Mouse (Mus musculus) forebrain, embryonic 14.5 days (tissue): ENCODE data around the gene Ndufa7. TPM values are rescaled to one million over a fixed set of nuclear protein-coding genes. Genes with fewer than 3 reads are reported as not detected.
A peak's percentile ranks its signal among the peaks of the same experiment; 100 is the strongest.

Experiments
- ATAC-seq: fragments of 200-750 bp; cut with Nextera tagmentation; 2 replicates; pipeline ENCODE4 v1.8.0; 2017; ENCODE audit warnings: mild to moderate bottlenecking, moderate library complexity
- DNase-seq: peaks from one replicate; pipeline ENCODE4 v3.0.0-alpha.2; 2015; ENCODE audit warnings: low spot score
- H3K27ac ChIP-seq: fragments of 300-500 bp; sonication (generic); 2 replicates; pipeline ENCODE4 v1.5.1; 2014; ENCODE audit warnings: low read depth, mild to moderate bottlenecking, control low read depth, low read length, moderate library complexity
- H3K27me3 ChIP-seq: fragments of 300-500 bp; sonication (generic); replicated peaks from 2 replicates; pipeline ENCODE4 v1.6.1; 2014; ENCODE audit warnings: low read length, control low read depth, mixed read lengths; ENCODE audit not compliant: control insufficient read depth, insufficient read depth
- H3K36me3 ChIP-seq: fragments of 300-500 bp; sonication (generic); 2 replicates; pipeline ENCODE4 v1.6.1; 2014; ENCODE audit warnings: low read length, control low read depth; ENCODE audit not compliant: control insufficient read depth, insufficient read depth
- H3K4me1 ChIP-seq: fragments of 300-500 bp; sonication (generic); 2 replicates; pipeline ENCODE4 v1.6.1; 2014; ENCODE audit warnings: antibody characterized with exemption, low read length, control low read depth; ENCODE audit not compliant: control insufficient read depth, insufficient read depth
- H3K4me2 ChIP-seq: fragments of 300-500 bp; sonication (generic); 2 replicates; pipeline ENCODE4 v1.6.1; 2014; ENCODE audit warnings: mild to moderate bottlenecking, control low read depth, low read length
- H3K4me3 ChIP-seq: fragments of 300-500 bp; sonication (generic); 2 replicates; pipeline ENCODE4 v1.5.1; 2014; ENCODE audit warnings: low read depth, low read length, control low read depth
- H3K9ac ChIP-seq: fragments of 300-500 bp; sonication (generic); 2 replicates; pipeline ENCODE4 v1.6.1; 2014; ENCODE audit warnings: mild to moderate bottlenecking, low read length, control low read depth, moderate library complexity
- H3K9me3 ChIP-seq: fragments of 300-500 bp; sonication (generic); replicated peaks from 2 replicates; pipeline ENCODE4 v1.6.1; 2016; ENCODE audit warnings: low read length, control low read depth, mixed read lengths; ENCODE audit not compliant: control insufficient read depth
- WGBS: fragments of 180-500 bp; shearing (Covaris S2); extraction: QIAGEN DNeasy Blood & Tissue Kit; methylation state at CpG from one replicate; pipeline ENCODE4 v1.1.7; 2014; 5-methylcytosine and 5-hydroxymethylcytosine counted together
- polyA plus RNA-seq: library from polyadenylated mRNA; unstranded; fragments of >200 nt; fragmentation: Nextera tagmentation; extraction: Ambion mirVana; gene quantifications from 2 replicates; pipeline ENCODE4 v1.2.1, GENCODE M21; 2014

Gene Ndufa7
- polyA plus RNA-seq, 1 experiment from 2014 or later = 608 TPM

DNA sequence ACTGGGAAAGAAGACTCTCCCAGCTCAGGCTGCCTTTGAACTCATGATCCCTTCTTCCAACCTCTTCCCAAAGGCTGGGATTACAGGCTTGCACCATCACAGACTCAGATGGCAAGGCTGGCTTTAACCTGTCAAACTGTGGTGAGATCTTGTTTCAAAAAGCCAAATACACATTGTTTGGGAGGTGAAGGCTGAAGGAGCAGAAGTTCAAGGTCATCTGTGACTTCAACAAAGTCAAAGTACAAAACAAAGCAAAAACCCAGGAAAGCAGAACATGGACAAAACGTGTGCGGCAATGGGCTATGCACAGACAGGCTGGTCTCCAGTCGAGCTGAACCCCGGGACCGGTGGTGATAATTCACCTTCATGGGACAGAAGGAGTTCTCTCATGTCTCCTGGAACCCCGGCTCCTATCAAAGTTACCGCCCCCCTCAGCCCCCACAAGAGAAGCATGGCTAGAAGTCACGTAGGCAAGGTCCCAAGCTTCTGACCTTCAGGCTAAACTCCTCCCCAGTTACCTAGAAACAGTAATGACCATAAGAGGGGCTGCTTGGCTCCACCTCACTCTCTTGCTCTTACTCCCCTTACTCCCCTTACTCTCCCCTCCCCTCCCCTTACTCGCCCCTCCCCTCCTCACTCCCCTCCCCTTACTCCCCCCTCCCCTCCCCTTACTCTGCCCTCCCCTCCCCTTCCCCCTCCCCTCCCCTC is 17.0 kb upstream of the Ndufa7 start:
- no peak for DNase-seq
- whole genome bisulfite sequencing = 75% methylated on average over 9 of the region's 9 CpGs

DNA sequence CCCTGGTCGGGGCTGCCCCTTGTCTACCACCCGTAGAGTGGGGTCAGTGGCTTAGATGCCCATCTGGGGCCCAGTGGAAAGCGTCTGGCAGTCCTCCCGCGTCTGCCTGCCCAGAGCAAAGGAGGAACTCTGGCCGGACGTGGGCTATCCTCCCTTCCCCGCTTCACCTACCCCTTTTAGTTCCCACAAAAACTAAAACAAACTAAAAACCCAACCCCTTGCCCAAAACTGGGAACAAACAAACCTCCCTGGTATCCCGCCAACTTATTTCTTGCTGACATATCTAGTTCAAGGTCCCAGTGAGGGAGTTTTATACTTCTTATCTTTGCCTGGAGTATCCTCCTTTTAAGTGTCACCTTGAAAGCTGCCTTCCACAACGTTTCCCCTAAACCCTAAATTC is 16.2 kb upstream of the Ndufa7 start:
- ATAC-seq (no peak), DNase-seq (no peak)
- Histone ChIP-seq H3K9me3 (no peaks in the 10 kb centered on the region), H3K4me2 (no peak overlapping the region), H3K27ac (no peak overlapping the region), H3K9ac (no peak overlapping the region), H3K4me1 (peaks cover 4% of the 10 kb centered on the region; the same call in 1 of the 2 replicates), H3K27me3 (no peaks in the 10 kb centered on the region), H3K36me3 (no peaks in the 10 kb centered on the region), H3K4me3 (no peak overlapping the region)
- 50% methylated on average over 10 of the region's 10 CpGs for WGBS

More for the DNA sequence above, 17.0 kb upstream of the Ndufa7 start:
- H3K9ac ChIP-seq = no peak overlapping the region
- no peak overlapping the region for H3K27ac ChIP-seq
- no peak for ATAC-seq
- H3K4me3 ChIP-seq = no peak overlapping the region
- H3K4me1 ChIP-seq = peaks cover 4% of the 10 kb centered on the region; the same call in 1 of the 2 replicates
- H3K9me3 ChIP-seq = no peaks in the 10 kb centered on the region
- no peaks in the 10 kb centered on the region for H3K36me3 ChIP-seq
- no peaks in the 10 kb centered on the region for H3K27me3 ChIP-seq
- H3K4me2 ChIP-seq = no peak overlapping the region

DNA sequence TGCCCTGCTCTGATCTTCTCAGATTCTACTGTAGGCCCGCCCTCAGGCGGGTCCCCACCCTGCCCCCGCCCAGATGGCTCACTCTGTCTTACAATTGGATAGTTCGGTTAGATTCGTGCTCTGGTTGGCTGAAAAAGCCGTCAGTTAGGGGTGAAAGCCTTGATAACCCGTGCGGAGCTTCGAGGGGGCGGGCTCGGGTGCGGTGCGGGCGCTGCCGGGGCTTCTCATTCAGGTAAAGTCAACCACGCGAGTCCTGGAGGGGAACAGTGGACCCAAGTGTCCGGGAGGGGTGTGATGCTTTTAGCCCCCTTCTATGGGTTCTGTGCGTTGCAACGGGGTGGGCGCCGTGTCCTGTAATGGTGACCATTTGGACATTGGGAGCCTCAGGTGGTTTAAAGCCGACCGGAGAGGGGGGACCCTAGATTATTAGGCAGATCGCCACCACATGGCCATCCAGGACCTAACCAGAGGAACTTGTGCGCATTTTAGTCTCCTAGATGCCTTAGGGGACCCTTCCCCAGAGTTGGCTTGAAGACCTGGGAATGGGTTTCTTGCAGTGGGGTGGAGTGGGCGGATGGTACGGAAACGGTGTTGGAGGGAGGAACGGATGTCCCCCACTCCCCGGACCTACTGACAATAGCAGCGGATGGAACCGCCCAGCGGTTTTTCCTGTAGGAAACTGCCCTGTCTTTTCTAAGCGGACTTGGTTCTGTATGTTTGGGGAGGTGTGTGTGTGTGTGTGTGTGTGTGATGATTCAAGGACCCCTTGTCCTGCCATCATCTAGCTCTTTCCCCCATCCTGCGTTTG is 13.8 kb upstream of the Ndufa7 start, which contains the start of gene Kank3:
Gene Kank3, plus strand, starts transcription at position 186 of the 808 bp plus-strand sequence.
- WGBS = 1% methylated on average over 36 of the region's 36 CpGs
- no peaks in the 10 kb centered on the region for H3K36me3 ChIP-seq
- H3K27ac ChIP-seq = no peak within 1 kb of the TSS
- no peaks in the 10 kb centered on the region for H3K9me3 ChIP-seq
- ATAC-seq = peak; percentile 100
- peak within 1 kb of the TSS; percentile 68 for H3K4me2 ChIP-seq
- peak within 1 kb of the TSS; percentile 34 for H3K4me3 ChIP-seq
- no peaks in the 10 kb centered on the region for H3K27me3 ChIP-seq
- DNase-seq = peak; percentile 98
- H3K4me1 ChIP-seq = peaks cover 4% of the 10 kb centered on the region; the same call in 1 of the 2 replicates
- peak within 1 kb of the TSS; percentile 54 for H3K9ac ChIP-seq

DNA sequence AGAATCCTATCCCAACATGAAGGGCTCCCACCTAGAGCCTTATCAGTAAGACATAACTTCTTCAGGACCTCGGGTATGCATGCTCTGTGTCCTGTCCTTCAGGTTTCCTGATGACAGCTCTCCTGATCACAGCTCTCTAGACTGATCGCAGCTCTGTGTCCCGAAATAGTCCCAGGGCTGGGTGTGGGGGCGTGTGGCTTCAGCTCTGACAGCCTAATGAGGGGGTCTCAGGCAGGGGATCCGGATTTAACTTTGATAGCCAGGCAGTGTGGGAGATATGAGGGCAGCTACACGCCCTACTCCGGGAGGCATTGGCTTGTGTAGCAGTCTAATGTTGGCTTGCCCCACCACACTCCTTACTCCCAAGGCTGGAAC is 13.2 kb upstream of the Ndufa7 start:
- no peak for DNase-seq
- Histone ChIP-seq H3K9me3 (no peaks in the 10 kb centered on the region), H3K27ac (no peak overlapping the region), H3K27me3 (no peaks in the 10 kb centered on the region), H3K9ac (peak overlapping the region; percentile 54), H3K4me1 (peaks cover 4% of the 10 kb centered on the region; the same call in 1 of the 2 replicates), H3K4me3 (peak overlapping the region; percentile 34), H3K36me3 (no peaks in the 10 kb centered on the region), H3K4me2 (peak overlapping the region; percentile 68)
- 23% methylated on average over 7 of the region's 7 CpGs for WGBS
- no peak for ATAC-seq

DNA sequence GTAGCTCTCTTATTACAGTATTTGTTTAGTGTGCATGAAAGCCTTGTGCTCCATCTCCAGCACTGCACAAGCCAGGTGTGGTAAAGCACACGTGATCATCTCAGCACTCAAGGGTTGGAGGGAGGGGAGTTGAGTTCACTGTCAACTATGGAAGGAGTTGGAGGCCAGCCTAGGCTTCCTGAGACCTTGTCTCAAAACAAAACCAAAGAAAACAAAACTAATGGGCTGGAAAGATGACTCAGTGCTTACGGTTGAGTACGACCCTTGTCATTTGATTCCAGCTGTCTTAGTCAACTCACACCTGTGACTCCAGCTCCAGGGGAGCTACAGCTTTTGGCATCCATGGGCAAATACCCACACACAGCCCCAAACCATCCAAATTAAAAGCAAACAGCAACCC is 11.9 kb upstream of the Ndufa7 start:
- ATAC-seq (no peak), DNase-seq (no peak)
- Histone ChIP-seq H3K36me3 (no peaks in the 10 kb centered on the region), H3K4me3 (no peak overlapping the region), H3K27ac (no peak overlapping the region), H3K9ac (no peak overlapping the region), H3K9me3 (no peaks in the 10 kb centered on the region), H3K4me2 (no peak overlapping the region), H3K4me1 (peaks cover 8% of the 10 kb centered on the region), H3K27me3 (no peaks in the 10 kb centered on the region)
- WGBS = 66% methylated on average over 3 of the region's 3 CpGs

DNA sequence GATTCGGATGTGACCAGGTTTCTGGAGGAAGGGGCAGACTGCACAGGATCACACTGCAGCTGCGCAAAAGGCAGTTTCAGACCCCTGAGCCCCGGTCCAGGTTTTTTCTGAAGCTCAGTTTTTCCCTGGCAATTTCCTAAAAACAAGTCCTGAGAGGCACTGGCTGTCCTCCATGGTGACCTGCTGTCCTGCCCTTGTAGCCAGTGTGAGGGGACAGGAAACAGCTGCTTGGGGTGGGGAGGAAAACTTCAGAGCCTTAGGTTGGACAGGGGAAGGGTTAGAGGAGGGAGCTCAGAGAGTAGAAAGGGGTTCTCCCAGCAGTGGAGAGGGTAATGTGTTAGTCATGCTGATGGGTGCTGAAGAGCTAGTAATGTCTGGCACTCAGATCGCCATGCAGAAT is 11.4 kb upstream of the Ndufa7 start:
- DNase-seq = no peak
- H3K27ac ChIP-seq = no peak overlapping the region
- H3K9ac ChIP-seq = no peak overlapping the region
- H3K4me2 ChIP-seq = no peak overlapping the region
- no peaks in the 10 kb centered on the region for H3K9me3 ChIP-seq
- H3K4me3 ChIP-seq = no peak overlapping the region
- ATAC-seq = no peak
- peaks cover 9% of the 10 kb centered on the region for H3K4me1 ChIP-seq
- no peaks in the 10 kb centered on the region for H3K36me3 ChIP-seq
- no peaks in the 10 kb centered on the region for H3K27me3 ChIP-seq
- WGBS = 76% methylated on average over 4 of the region's 4 CpGs

DNA sequence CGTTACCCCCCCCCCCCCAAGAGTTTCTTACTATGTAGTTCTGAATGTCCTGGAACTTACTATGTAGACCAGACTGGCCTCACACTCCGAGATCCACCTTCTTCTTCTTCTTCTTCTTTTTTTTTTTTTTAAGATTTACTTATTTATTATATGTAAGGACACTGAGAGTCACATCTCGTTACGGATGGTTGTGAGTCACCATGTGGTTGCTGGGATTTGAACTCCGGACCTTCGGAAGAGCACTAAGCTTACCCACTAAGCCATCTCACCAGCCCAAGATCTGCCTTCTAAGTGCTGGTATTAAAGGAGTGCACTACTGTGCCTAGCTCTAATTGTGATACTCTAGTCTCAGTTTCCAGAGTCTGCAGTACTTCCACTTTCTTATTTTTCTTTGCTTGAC is 9.0 kb upstream of the Ndufa7 start:
- no peaks in the 10 kb centered on the region for H3K9me3 ChIP-seq
- no peak for ATAC-seq
- H3K4me1 ChIP-seq = peaks cover 13% of the 10 kb centered on the region
- H3K27ac ChIP-seq = no peak overlapping the region
- H3K36me3 ChIP-seq = peaks cover 18% of the 10 kb centered on the region
- H3K4me3 ChIP-seq = no peak overlapping the region
- H3K27me3 ChIP-seq = no peaks in the 10 kb centered on the region
- no peak overlapping the region for H3K9ac ChIP-seq
- 92% methylated on average over 6 of the region's 6 CpGs for WGBS
- no peak for DNase-seq
- no peak overlapping the region for H3K4me2 ChIP-seq

DNA sequence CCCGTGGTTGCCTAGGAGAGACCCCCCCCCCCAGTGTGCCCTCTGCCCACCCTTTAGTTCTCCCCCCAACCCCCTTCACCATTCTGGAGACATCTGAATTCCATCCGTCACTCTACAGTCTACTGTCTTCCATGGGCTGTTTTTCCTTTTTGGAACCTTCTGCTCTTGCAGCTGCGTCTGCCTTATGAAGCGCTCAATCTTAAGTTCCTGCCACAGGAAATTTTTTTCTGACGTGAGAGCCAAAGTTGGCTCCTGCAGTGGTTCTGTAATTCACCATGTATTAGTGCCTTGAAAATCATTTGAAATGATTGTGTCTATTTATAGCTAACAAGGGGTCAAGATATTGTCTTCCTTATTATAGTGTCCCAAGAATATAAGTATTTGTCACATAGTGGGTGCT is 7.8 kb upstream of the Ndufa7 start:
- H3K4me1 ChIP-seq = peaks cover 10% of the 10 kb centered on the region; the same call in 1 of the 2 replicates
- 76% methylated on average over 5 of the region's 5 CpGs for WGBS
- ATAC-seq (no peak), DNase-seq (peak; percentile 28)
- peak overlapping the region; percentile 44; the same call in 1 of the 2 replicates for H3K4me3 ChIP-seq
- no peaks in the 10 kb centered on the region for H3K9me3 ChIP-seq
- H3K27me3 ChIP-seq = no peaks in the 10 kb centered on the region
- H3K4me2 ChIP-seq = peak overlapping the region; percentile 95
- peaks cover 30% of the 10 kb centered on the region for H3K36me3 ChIP-seq
- peak overlapping the region; percentile 89; the same call in 1 of the 2 replicates for H3K9ac ChIP-seq
- no peak overlapping the region for H3K27ac ChIP-seq
